Comparison of ENCODE assay signal across 1 mouse cellular context in the genomic region with DNA sequence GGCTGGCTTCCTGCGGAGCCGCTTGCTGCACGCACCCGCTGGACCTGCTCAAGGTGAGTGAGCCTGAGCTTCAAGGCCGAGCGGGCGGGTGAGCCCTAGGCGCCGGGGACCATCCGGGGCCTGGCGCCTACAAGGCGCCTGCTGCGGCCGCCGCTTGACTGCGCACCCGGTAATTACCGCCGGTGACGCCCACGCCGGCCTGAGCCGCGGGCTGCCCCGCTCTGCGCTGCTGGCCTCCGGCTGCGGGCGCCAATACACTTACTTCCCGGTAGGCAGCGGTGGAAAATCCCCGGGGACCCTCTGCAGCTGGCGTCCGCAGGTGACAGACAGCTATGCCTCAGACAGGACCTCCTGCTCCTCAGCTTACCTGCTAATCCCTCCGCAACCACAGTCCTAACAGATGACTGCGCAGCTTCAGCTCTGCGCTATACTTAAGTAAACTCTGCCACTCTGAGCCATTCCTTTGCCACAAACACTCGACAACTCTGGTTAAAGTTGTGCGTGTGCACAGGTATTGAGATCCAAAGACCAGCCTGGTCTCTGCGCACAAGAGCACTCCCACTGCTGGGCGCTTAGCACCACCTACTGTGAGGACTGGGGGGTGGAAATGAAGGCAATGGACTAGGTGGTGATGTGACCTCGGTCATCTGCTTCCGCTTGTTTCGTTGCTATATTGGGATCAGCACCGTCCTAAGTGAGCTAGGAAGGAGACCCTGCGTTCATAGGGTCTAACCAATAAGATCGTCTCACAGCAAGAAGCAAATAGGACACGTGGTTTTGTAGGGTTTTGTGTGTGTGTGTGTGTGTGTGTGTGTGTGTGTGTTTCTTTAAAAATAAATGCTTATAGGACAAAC.
TF ChIP-seq lines count a peak whose summit lies in the region.

No protein-coding gene starts in this region.

TF ChIP-seq in C2C12, 6 proteins besides CTCF, POLR2A, EP300 and RAD21:
- TF ChIP-seq USF1 (IDR thresholded peaks at IDR 0.05; ENCODE audit: low read depth) (peak; percentile 79), MYOG (IDR thresholded peaks at IDR 0.05; ENCODE audit: control insufficient read depth, extremely low read depth, insufficient read length) (no peak)
TF ChIP-seq in C2C12: peak in this region for 1.
